Mouse (Mus musculus) urinary bladder, postnatal 36 days (tissue): ENCODE data around the gene Ctu2.

Experiments
- DNase-seq, 2 experiments: peaks; one replicate each; pipeline ENCODE4 v3.0.0; 2022; ENCODE audit warnings: low spot score in 2 of 2, mixed read lengths in 1 of 2

Gene Ctu2

DNA sequence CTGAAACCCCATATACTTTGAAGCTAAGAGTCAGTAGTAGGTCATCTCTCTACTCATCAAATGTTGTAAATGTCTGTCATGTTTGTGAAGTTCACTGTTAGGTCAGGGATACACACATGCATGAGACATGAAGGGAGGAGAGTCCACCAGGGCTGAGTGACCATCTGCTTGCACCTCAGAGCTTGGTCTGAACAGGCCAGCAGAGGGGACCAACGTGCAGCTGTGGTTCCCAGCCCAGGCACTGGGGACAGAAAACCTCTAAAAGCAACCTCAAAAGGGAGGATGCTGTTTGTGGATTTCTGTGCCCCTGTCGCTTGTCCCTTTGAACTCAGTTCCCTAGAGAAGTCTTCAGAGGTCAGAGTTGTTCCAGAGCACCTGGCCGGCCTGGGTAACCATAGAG is 30.7 kb upstream of the Ctu2 start:
- no peak for DNase-seq

DNA sequence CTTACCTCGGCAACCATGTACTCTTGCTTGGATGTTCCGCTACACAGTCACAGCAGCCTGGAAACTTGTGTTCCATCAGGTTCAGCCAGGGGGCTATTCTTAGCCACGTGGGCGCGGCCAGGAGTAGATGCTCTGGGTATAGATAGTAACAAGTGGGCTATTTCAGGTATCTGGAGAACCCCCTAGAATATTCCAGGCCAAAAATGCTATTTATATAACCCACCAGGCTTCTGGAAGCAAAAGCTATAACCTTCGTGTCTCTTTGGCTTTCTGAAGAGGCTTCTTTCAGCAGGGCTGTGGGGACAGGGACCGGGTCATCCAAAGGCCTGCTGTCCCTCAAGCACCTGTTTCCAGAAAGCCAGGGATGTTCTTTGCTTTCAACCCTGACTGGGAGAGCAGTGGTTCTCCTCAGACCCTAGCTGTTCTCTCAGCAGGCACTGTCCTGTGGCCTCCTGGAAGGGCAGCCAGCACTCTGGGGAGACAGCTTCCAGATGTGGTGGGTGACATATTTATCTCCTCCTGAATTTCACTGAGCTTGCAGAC is 24.7 kb upstream of the Ctu2 start:
- no peak for DNase-seq

DNA sequence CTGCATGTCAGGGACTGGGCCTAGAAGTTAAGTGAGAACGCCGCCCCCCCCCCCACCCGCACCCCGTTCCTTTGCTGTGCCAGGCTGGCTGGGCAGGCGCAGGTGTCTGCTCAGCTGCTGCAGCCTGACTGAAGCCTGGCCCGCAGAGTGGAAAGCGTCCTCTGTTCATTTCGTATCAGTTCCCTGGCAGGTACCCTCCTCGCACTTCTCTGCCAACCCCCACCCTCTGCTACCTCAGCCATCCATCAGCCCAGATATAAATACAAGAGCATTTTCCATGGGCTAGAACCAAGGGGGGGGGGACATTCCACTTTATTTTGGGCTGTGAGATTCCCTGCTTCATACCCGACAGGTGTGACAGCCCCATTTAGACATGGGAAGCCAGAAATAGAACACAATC is 23.8 kb upstream of the Ctu2 start:
- no peak for DNase-seq

DNA sequence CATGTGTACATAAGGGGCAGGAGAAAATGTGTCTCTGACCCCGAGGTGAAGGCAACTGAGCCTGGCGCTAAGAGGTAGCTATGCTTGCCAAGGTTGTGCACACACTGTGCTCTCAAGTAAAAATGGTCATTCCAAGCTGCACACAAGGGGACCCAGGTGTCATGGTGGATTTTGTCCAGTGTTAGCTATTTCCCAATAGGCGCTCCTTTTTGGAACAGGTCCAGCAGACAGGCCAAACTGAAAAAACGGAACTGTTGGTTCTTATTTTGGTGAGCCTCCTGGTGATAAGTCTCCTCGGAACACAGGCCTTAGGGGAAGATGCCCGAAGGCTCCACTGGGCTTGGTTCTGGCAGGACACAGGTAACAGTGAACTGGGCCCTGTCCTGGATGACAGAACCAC is 21.5 kb upstream of the Ctu2 start:
- DNase-seq: no peak

DNA sequence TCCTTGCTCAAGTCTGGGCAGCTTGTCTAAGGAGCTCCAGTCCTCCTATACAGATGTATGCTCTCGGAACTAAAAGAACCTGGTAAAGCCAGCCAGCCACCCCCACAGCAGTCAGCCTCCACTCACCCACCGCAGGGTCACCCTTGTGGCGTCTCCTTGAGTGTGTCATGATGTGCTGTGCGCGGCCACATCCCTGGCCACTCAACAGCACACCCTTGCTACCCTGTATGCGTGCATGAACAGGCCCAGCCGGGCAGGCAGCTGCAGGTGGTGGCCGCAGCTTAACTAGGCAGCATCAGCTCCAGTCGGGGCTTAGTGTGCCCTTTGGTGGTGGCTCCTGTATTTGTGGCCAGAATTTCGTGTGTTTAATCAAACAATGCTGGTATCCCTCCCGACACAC is 18.8 kb upstream of the Ctu2 start:
- peak; percentile 48 to 63 for DNase-seq

DNA sequence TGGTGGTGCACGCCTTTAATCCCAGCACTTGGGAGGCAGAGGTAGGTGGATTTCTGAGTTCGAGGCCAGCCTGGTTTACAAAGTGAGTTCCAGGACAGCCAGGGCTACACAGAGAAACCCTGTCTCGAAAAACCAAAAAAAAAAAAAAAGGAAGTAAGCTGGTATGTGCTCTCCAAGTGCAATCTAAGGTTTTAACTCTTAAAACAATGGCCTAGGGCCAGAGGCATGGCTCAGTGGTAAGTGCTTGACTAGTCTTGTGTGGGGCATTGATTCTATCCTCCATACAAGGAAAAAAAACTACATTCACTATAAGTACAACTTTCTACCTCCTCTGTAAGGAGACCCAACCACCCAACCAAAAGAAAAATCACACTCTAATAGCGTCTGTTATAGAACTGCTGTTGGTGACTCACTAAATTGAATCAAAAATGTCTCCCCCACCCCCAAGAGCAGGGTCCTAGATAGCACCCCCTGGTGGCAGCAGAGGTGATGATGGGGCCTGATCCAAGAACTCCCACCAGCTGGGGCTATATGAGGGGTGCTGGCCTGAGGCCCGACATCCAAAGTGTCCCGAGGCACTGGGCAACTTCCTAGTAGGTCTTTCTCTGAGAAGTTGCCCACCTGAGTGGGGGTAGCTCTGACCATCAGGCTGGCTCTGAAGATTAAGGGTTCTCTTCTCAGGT is 16.6 kb upstream of the Ctu2 start:
- DNase-seq: no peak

DNA sequence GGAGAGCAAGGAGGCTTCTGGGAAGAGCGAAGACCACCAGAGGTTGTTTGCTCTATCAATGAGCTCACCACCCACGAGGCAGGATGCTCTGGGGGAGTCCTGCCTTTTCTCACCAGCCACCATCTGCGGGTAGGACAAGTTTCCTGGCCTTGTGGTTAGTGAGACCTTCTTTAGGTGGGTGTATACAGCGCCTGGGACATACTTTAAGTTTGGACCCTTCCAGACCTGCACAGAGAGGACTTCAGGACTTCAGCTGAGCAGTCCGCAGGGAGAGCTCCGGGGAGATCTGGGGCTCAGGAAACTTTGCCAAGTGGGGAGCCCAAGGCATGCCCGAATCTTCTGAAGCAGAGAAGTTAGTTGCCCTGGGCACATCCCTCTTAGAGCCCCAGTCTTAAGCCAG is 16.0 kb upstream of the Ctu2 start:
- DNase-seq: no peak

DNA sequence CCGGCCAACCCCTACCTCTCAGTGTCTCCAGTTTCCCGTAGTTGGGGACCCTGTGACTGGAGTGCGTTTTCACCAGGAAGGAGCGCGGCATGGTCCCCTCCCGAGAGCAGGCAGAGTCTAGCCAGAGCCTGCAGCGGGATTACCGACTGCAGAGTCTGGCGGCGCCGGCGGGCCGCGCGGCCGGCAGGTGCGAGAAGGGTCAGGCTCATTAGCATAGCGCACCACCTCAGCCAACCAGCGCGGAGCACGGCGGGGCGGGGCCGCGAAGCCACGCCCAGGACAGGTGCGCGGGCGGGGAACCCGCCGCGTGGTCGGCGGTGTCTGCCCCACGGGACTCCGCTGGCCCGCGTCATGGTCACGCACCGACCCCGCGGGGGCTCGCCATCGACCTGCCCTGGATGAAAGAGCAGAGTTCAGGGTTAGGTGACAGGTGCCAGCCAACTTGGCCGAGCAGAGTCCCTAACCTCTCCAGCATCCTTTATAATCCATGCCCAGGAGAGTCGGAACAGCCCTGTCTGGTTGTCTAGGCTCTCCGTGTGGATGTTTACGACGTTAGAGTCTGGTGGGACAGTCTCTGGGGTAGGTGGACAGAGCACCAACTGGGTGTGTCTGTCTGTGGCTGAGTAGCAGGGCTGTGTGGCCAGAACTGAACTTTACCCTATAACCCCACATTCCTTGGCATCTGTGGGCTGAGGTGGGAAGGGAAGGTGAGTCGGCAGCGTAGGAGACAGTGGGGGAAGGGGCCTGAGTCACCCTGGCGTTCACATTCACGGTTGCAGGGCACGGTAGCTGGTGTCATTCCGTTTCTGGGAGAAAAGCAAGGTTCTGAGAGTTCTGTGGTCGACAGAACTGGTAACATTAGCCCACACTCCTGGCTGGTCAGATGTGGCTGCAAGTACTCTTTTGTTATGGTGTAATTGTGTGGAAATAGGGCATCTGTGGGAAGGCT is 15.1 kb upstream of the Ctu2 start, which contains the start of gene Snai3:
Snai3 (minus strand) TSS at position 210 of the 949 bp plus-strand sequence.
- DNase-seq: peak; percentile 64 to 65

DNA sequence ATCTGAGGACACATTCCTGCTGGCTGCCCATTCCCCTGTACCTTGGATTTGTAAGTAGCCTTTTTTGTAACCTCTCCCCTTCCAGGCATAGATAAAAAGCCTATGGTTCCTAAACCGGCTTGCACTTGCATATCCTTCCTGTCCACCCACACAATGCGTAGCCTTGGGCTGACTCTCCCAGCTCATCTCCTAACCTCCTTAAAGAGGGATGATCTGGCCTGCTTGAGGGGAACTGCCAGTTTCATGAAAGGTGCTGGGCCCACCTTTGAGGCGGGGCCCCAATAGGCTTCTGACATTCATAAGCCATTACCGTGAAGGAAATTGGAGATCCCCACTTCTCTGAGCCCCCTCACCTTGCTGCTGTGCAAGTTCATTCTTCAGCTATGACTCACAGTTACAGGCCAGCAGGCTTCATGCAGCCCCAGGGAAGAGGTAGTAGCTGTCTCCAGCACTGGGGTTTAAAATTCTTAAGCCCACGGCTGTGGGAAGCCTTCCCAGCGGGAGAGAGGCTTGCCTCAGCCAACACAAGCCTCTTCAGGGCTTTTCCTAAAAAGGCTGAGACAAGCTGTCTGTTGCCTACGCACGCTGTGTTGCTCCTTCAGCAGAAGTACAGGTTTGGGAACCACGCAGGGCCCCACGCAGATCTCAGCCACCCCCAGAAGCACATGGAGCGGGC is 14.3 kb upstream of the Ctu2 start:
- DNase-seq: no peak

DNA sequence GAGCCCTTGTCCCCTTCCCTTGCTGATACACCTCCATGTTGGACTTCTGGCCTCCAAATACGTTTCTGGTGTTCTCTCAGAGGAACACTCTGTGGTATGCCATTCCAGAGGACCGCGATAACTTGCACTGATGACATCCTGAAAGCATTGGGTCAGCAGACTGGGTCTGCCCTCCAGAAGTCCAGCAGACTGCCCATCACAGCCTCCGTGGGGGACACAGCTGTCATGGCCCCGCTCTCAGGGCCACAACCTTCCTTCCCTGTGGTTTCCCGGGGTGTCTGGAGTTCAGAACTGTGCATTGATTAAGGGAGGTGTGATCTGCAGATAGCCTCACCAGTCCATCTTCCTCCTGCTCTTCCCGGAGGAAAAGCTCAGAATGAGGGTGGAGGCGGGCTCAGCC is 13.4 kb upstream of the Ctu2 start:
- DNase-seq: no peak

DNA sequence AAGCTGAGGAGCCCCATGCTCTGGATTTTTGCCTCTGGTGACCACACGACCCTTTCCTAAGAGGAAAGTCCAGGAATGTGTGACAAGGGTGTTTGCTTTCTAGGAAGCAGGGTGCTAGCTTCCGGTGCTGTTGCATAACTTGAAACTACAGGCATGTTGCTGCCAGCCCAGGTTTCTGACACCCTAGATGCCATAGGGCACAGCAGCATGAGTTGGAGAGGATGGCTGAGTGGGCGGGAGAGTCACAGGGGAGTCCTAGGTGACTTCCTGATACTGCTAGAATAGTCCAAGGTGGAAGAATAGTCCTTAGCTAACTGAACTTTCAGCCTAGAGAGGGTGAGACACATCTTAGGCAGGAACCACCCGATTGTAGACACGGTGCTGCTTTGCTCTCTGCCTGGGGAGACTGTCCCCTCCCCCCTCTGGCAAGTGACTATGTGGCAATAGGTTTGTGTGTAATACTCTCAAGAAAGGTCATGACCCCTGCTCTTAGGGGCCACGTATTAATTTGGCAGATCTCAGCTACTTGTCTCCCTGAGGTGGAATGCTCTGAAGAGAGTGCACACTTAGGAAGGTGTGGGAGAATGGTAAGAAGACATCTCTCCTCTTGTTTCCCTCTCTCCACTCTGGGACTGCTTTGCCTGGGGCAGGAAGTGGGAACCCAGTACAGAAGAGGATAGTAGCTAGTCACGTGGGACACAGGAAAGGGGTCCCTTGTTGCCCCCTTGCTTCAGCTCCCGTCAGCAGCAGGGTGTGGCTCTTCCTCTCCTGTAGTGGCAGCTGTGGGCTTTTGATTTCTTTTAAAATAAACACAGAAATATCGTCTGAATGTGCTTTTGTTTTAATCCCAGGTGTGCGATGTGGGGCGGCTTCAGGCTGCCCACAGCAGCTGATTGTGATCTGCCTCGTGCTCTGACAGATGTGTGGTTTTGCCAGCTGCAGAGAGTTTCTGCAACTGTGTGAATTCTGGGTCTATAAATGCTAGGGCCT is 12.0 kb upstream of the Ctu2 start:
- peak in 1 of 2 experiments; percentile 58 for DNase-seq

DNA sequence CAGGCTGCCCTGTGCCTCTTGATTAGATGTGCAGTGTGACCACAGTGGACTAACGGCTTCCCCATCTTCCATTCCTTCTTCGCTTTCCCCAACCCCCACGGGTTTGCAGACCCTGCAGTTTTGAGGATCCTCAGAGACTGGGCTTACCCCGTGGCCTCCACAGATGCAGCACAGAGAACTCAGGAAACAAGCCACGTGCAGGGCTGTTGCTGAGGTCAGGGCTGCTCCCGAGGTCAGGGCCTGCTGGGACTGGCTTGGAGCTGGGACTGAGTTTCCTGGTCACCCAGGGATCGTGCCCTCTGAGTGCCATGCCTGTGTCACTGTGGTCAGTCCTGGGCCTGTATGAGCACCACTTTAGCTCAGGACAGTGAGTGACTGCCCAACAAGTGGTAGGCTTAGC is 11.0 kb upstream of the Ctu2 start:
- no peak for DNase-seq

DNA sequence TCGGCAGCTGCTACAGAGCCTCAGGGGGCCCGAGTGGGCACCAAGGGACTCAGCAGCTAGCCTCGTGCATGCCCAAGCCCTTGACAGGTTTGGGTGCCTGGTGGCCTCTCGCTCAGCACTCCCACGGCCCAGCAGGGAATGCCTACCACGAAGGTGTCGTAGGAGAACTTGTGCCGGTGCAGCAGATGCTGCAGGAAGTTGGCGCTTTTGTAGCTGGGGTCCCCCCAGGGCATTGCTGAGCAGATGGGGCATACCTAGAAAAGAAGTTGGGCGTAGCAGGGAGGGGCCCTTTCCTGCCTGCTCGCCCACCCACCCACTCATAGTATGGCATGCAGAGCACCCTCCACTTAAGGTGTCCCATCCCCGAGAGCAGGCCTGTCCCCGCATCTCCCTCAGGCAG is 8.1 kb upstream of the Ctu2 start:
- DNase-seq: no peak

DNA sequence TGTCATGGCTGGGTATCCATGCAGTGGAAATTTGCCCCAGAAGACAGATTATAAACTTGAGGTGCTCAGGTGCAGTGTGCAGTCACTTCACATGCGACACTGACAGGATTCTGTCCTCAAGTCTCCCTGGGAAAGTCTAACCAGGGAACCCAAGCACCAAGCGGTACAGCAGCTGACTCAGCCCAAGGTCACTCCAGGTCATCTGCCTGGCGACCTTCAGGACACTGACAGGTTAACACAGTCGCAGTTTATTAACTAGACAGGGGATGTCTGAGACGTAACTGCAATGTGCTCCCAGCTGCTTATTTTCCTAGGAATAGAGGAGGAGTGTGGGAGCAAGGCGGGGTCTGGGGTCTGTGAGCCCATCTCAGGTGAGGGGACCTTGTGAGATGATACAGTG is 6.5 kb upstream of the Ctu2 start:
- DNase-seq: no peak

DNA sequence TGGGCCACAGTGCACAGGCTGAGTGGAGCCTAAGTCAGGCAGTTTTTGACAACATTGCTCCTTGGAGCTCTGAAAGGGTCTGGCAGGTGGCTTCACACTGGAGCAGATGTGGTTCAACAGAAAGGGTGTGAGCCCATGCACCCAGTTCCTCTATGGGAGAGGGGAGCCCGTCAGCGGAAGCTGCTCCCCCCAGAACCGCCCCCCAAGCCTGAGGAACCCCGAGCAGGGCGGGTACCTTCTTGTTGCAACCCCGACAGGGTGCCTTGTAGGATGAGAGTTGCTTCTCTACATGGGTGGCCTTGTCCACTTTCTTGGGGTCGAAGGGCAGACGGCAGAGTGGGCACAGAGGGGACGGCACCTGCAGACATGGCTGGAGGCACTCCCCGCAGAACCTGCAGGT is 6.0 kb upstream of the Ctu2 start:
- DNase-seq: no peak

DNA sequence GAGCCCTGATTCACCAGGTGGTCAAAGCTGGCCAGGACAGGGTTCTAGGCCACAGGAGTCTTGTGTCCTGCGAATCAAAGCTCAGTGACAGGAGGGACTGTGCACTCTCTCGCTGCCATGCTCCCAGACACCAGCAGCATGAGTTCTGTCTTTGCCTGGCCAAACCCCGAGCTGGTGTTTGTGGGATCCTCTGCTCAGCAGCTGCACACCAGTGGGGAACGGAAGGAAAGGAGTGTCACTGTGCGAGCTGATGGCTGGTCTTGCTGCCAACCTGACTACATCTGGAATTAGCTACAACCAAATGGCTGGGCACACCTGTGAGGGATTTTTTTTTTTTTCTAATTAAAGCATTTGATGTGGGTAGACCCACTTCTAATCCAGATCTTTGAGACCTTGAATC is 5.3 kb upstream of the Ctu2 start:
- DNase-seq: no peak

DNA sequence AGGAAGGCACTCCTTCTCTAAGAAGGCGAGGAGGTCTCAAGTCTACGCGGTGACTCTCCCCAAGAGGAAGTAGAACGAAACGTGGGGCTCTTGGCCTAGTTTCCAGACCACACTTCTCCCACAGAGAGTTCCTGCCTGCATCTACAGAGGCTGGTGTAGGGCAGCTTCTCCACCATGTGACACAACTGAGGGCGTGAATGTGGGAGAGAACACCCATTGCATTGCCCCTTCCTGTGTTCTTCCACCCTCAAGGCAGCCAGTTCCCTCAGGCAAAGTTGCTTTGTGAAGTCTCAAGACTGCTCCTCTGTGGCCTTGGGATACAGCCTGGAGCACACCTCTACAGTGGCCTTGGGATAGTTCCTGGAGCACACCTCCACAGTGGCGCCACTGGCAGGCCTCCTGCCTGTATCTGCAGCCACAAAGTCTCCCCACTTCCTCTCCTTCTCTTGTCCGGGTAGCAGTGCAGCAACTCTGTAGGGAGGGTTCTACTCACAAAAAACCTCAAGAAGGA is 2.0 kb upstream of the Ctu2 start:
- no peak for DNase-seq

DNA sequence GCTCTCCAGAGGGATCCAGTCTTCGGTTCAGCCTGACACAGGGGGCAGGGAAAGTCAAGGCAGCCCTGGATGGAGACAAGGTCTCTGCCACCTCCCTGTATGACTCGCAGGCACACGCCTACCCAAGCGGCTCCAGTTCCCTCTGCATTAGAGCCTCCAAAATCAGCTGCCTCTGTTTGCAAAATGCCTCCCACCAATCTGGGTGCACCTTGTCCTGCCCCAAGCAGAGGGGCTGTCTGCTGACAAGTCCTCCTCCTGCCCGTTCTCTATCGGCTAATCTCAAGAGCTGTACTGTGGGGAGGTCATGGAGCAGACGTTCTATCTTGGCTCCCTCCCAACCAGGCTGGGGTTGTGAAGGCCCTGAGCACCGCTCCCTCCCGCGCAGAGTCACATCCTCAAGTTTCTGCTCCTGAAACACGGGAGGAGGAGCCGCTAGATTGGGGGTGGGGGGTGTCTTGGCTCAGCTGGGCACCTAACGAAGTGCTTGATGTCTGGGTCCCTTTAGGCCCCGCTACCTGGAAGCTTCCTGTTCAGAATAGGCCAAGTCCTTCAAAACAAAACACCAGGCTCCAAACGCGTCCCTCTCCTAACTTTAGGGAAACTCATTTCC is 887 bp upstream of the Ctu2 start:
- DNase-seq: peak in 1 of 2 experiments; percentile 35

DNA sequence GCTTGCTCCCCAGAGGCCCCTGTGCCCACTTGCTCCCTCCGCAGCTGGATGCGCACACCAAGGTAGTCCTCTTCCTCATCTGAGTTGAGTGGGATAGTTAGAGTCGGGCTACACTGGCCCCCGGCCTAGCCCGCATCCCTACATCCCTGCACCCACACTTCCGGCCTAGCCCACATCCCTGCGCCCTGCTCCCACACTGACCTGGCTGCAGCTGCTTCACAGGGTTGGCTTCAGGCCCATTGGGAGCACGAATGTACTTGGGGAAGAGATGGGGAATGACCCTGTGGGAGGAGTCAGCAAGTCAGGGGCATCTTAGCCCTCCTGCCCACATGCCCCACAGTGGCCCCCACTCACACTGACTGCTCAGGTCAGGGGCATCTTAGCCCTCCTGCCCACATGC is 6.5 kb downstream of the Ctu2 start:
- DNase-seq: no peak

DNA sequence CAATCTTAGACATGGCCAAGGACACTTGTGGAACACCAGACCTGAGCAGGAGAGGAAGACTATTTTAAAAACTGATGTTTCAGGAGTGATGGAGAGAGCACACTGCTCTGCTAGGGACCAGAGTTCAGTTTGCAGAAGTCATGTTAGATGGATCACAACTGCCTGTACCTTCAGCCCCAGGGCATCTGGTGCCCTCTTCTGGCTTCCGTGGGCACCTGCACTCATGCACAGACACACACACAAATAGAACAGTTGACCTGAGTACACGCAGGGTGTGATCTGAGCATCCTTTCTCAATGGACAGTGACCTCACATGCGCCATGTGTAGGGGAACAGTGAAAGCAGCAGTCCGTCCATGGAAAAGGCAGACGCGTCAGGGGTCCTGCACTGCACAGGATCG is 7.9 kb downstream of the Ctu2 start:
- no peak for DNase-seq
